Mouse (Mus musculus): ENCODE results near the gene Gjb3. TPM values are rescaled to one million over a fixed set of nuclear protein-coding genes. Genes with fewer than 3 reads are reported as not detected.

Gene Gjb3
- polyA plus RNA-seq, 1 experiment, result 0.61 TPM

GRCm38 (mm10) chr4:127373491-127373890, 42.8 kb upstream of the Gjb3 start:
- no peak for TF ChIP-seq MAX (IDR thresholded peaks at IDR 0.05; ENCODE audit: low read depth)
- no peak for TF ChIP-seq MYOG (IDR thresholded peaks at IDR 0.05; ENCODE audit: control insufficient read depth in 1 of 3, insufficient read depth in 1 of 3, insufficient read length in 2 of 3, low read depth in 2 of 3)
- no peak for TF ChIP-seq TCF12 (IDR thresholded peaks at IDR 0.05; ENCODE audit: insufficient read depth, poor library complexity, severe bottlenecking)
- no peak for TF ChIP-seq POLR2AphosphoS2 (IDR thresholded peaks at IDR 0.05; ENCODE audit: insufficient read length, low read depth)
- TF ChIP-seq SRF (IDR thresholded peaks at IDR 0.05; ENCODE audit: control insufficient read depth, insufficient read length, low read depth), result no peak
- no peak for TF ChIP-seq TCF3 (IDR thresholded peaks at IDR 0.05; ENCODE audit: insufficient read length, low read depth)
- no peak for TF ChIP-seq POLR2A (IDR thresholded peaks at IDR 0.05; ENCODE audit: insufficient read length, low read depth)
- no peak for TF ChIP-seq E2F4 (IDR thresholded peaks at IDR 0.05; ENCODE audit: insufficient read depth)
- TF ChIP-seq REST (IDR thresholded peaks at IDR 0.05; ENCODE audit: insufficient read depth, insufficient read length), result no peak
- no peak for TF ChIP-seq USF1 (IDR thresholded peaks at IDR 0.05; ENCODE audit: low read depth)
- TF ChIP-seq CEBPB (IDR thresholded peaks at IDR 0.05; ENCODE audit: insufficient read depth, poor library complexity, severe bottlenecking), result no peak
- TF ChIP-seq MYOD1 (IDR thresholded peaks at IDR 0.05; ENCODE audit: control insufficient read depth in 1 of 3, insufficient read length in 2 of 3, low read depth in 2 of 3), result no peak
- no peaks in the 10 kb centered on the region for H3K79me2 ChIP-seq (ENCODE audit: control insufficient read depth, insufficient read depth)

GRCm38 (mm10) chr4:127371546-127371945, 40.9 kb upstream of the Gjb3 start:
- Histone ChIP-seq H3K4me3 (no peak overlapping the region), H3K79me2 (ENCODE audit: control insufficient read depth, insufficient read depth) (no peaks in the 10 kb centered on the region), H3K36me3 (ENCODE audit: control insufficient read depth, insufficient read depth) (no peaks in the 10 kb centered on the region), H3K4me2 (ENCODE audit: low read depth) (no peak overlapping the region), H3ac (ENCODE audit: control insufficient read depth, insufficient read length) (no peak overlapping the region), H3K27me3 (ENCODE audit: control insufficient read depth, insufficient read depth, insufficient read length) (no peaks in the 10 kb centered on the region)
- TF ChIP-seq MAX (IDR thresholded peaks at IDR 0.05; ENCODE audit: low read depth) (no peak), REST (IDR thresholded peaks at IDR 0.05; ENCODE audit: insufficient read depth, insufficient read length) (no peak), TCF3 (IDR thresholded peaks at IDR 0.05; ENCODE audit: insufficient read length, low read depth) (no peak), SRF (IDR thresholded peaks at IDR 0.05; ENCODE audit: control insufficient read depth, insufficient read length, low read depth) (no peak), MYOD1 (IDR thresholded peaks at IDR 0.05; ENCODE audit: control insufficient read depth in 1 of 3, insufficient read length in 2 of 3, low read depth in 2 of 3) (no peak), POLR2AphosphoS2 (IDR thresholded peaks at IDR 0.05; ENCODE audit: insufficient read length, low read depth) (no peak), CEBPB (IDR thresholded peaks at IDR 0.05; ENCODE audit: insufficient read depth, poor library complexity, severe bottlenecking) (no peak), MYOG (IDR thresholded peaks at IDR 0.05; ENCODE audit: control insufficient read depth in 1 of 3, insufficient read depth in 1 of 3, insufficient read length in 2 of 3, low read depth in 2 of 3) (no peak), TCF12 (IDR thresholded peaks at IDR 0.05; ENCODE audit: insufficient read depth, poor library complexity, severe bottlenecking) (no peak), E2F4 (IDR thresholded peaks at IDR 0.05; ENCODE audit: insufficient read depth) (no peak), POLR2A (IDR thresholded peaks at IDR 0.05; ENCODE audit: insufficient read length, low read depth) (no peak), USF1 (IDR thresholded peaks at IDR 0.05; ENCODE audit: low read depth) (no peak)

More at GRCm38 (mm10) chr4:127373491-127373890, 42.8 kb upstream of the Gjb3 start:
- no peaks in the 10 kb centered on the region for H3K36me3 ChIP-seq (ENCODE audit: control insufficient read depth, insufficient read depth)
- no peaks in the 10 kb centered on the region for H3K27me3 ChIP-seq (ENCODE audit: control insufficient read depth, insufficient read depth, insufficient read length)
- no peak overlapping the region for H3K4me3 ChIP-seq
- H3ac ChIP-seq (ENCODE audit: control insufficient read depth, insufficient read length), result no peak overlapping the region
- H3K4me2 ChIP-seq (ENCODE audit: low read depth), result no peak overlapping the region

DNA sequence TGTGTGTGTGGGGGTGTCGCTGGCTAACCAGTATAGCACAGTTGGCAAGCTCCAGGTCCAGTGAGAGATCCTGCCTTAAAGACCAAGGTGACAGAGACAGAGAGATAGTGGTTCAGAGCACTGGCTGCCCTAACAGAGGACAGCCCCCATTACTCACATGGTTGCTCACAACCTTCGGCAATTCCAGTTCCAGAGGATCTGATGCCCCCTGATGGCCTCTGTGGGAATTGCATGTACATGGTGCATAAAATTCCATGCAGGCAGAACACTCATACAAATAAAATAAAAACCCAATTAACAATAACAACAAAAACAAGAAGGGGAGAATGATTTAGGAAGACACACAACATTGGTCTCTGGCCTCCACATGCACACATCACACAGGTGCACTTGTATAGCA, 39.8 kb upstream of the Gjb3 start:
- H3K4me2 ChIP-seq (ENCODE audit: low read depth), result no peak overlapping the region
- TF ChIP-seq REST (IDR thresholded peaks at IDR 0.05; ENCODE audit: insufficient read depth, insufficient read length) (no peak), MAX (IDR thresholded peaks at IDR 0.05; ENCODE audit: low read depth) (no peak), E2F4 (IDR thresholded peaks at IDR 0.05; ENCODE audit: insufficient read depth) (no peak), USF1 (IDR thresholded peaks at IDR 0.05; ENCODE audit: low read depth) (no peak), POLR2AphosphoS2 (IDR thresholded peaks at IDR 0.05; ENCODE audit: insufficient read length, low read depth) (no peak), MYOD1 (IDR thresholded peaks at IDR 0.05; ENCODE audit: control insufficient read depth in 1 of 3, insufficient read length in 2 of 3, low read depth in 2 of 3) (no peak), TCF3 (IDR thresholded peaks at IDR 0.05; ENCODE audit: insufficient read length, low read depth) (no peak), SRF (IDR thresholded peaks at IDR 0.05; ENCODE audit: control insufficient read depth, insufficient read length, low read depth) (no peak), MYOG (IDR thresholded peaks at IDR 0.05; ENCODE audit: control insufficient read depth in 1 of 3, insufficient read depth in 1 of 3, insufficient read length in 2 of 3, low read depth in 2 of 3) (no peak), POLR2A (IDR thresholded peaks at IDR 0.05; ENCODE audit: insufficient read length, low read depth) (no peak), CEBPB (IDR thresholded peaks at IDR 0.05; ENCODE audit: insufficient read depth, poor library complexity, severe bottlenecking) (no peak), TCF12 (IDR thresholded peaks at IDR 0.05; ENCODE audit: insufficient read depth, poor library complexity, severe bottlenecking) (no peak)
- H3K79me2 ChIP-seq (ENCODE audit: control insufficient read depth, insufficient read depth), result no peaks in the 10 kb centered on the region
- H3ac ChIP-seq (ENCODE audit: control insufficient read depth, insufficient read length), result no peak overlapping the region
- H3K4me3 ChIP-seq, result no peak overlapping the region
- no peaks in the 10 kb centered on the region for H3K36me3 ChIP-seq (ENCODE audit: control insufficient read depth, insufficient read depth)
- no peaks in the 10 kb centered on the region for H3K27me3 ChIP-seq (ENCODE audit: control insufficient read depth, insufficient read depth, insufficient read length)

DNA sequence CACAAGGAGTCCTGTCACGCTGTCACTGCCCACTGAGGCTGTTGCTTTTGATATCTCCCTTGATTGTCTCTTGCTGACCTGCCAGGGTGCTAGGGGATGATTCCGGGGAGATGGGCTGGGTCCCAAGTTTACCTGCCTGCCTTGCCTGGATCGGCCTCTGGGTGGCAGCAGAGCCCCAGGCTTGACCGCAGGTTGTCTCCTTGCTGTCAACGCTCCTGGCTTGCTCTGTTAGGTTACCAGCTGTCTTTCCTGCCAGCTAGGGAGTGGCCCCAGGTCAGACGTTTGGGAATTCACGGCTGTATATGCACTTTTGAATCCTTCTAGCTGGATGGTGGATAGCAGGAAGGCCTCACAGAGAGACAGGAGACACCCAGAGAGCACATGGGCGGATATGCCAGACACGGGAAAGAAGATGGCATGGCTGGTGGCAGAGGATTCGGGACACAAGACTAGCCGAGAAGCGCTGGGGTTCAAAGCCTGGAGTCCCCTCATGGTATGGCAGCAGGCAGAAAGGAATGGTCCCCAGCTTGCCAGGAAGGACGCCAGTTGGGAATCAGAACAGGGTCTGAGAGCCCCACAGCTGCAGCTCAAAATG, 37.8 kb upstream of the Gjb3 start:
- Histone ChIP-seq H3K4me2 (ENCODE audit: low read depth) (no peak overlapping the region), H3K4me3 (no peak overlapping the region)

More for the DNA sequence above, 37.8 kb upstream of the Gjb3 start:
- no peak overlapping the region for H3ac ChIP-seq (ENCODE audit: control insufficient read depth, insufficient read length)
- TF ChIP-seq E2F4 (IDR thresholded peaks at IDR 0.05; ENCODE audit: insufficient read depth) (no peak), USF1 (IDR thresholded peaks at IDR 0.05; ENCODE audit: low read depth) (no peak), POLR2AphosphoS2 (IDR thresholded peaks at IDR 0.05; ENCODE audit: insufficient read length, low read depth) (no peak), MAX (IDR thresholded peaks at IDR 0.05; ENCODE audit: low read depth) (no peak), SRF (IDR thresholded peaks at IDR 0.05; ENCODE audit: control insufficient read depth, insufficient read length, low read depth) (no peak), MYOD1 (IDR thresholded peaks at IDR 0.05; ENCODE audit: control insufficient read depth in 1 of 3, insufficient read length in 2 of 3, low read depth in 2 of 3) (no peak), CEBPB (IDR thresholded peaks at IDR 0.05; ENCODE audit: insufficient read depth, poor library complexity, severe bottlenecking) (no peak), POLR2A (IDR thresholded peaks at IDR 0.05; ENCODE audit: insufficient read length, low read depth) (no peak), MYOG (IDR thresholded peaks at IDR 0.05; ENCODE audit: control insufficient read depth in 1 of 3, insufficient read depth in 1 of 3, insufficient read length in 2 of 3, low read depth in 2 of 3) (no peak), TCF3 (IDR thresholded peaks at IDR 0.05; ENCODE audit: insufficient read length, low read depth) (no peak), REST (IDR thresholded peaks at IDR 0.05; ENCODE audit: insufficient read depth, insufficient read length) (no peak), TCF12 (IDR thresholded peaks at IDR 0.05; ENCODE audit: insufficient read depth, poor library complexity, severe bottlenecking) (no peak)
- no peaks in the 10 kb centered on the region for H3K79me2 ChIP-seq (ENCODE audit: control insufficient read depth, insufficient read depth)
- H3K36me3 ChIP-seq (ENCODE audit: control insufficient read depth, insufficient read depth), result no peaks in the 10 kb centered on the region
- no peaks in the 10 kb centered on the region for H3K27me3 ChIP-seq (ENCODE audit: control insufficient read depth, insufficient read depth, insufficient read length)
